ENCODE assay signal across 31 mouse cellular contexts in the genomic region with DNA sequence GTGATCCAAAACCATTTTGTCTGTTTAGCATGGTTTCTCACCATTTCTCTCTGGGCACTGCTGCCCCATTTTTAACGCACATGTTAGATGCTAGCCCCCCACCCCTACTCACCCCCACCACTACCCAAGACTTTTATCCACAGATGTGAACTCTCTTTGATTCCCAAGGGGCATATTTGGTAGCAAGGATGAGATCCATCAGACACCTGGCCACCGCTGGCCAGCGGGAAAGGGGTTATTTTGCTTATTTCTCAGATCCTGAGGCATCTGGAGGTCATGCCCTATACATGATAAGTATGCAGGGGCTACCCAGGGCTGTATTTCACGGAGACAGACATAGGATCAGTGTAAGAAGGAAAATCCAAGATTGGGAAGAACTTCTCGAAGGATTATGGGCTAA.
"Had no signal": no experiment of that assay in that cellular context is flagged by ENCODE, and none has a peak within 500 bp of the region (broad histone marks: within the 10 kb centered on the region; RNA-seq: fewer than 3 reads in every experiment).

No protein-coding gene starts in this region.

- H3K9me3 ChIP-seq: limb, embryonic 10.5 days; limb, embryonic 12.5 days; limb, embryonic 13.5 days; limb, embryonic 15.5 days; liver, embryonic 12.5 days; liver, embryonic 13.5 days; liver, embryonic 15.5 days; lung, embryonic 15.5 days; midbrain, embryonic 10.5 days; midbrain, embryonic 12.5 days; midbrain, embryonic 13.5 days; midbrain, embryonic 15.5 days; neural tube, embryonic 12.5 days had no signal

- H3K27ac ChIP-seq: left cerebral cortex, adult 2 months; limb, embryonic 10.5 days; limb, embryonic 12.5 days; limb, embryonic 13.5 days; limb, embryonic 15.5 days; liver, embryonic 12.5 days; liver, embryonic 13.5 days; liver, embryonic 14.5 days; liver, embryonic 15.5 days; lung, embryonic 15.5 days; macrophage; midbrain, embryonic 10.5 days; midbrain, embryonic 12.5 days; midbrain, embryonic 13.5 days; midbrain, embryonic 15.5 days; neural tube, embryonic 12.5 days had no signal

- H3K4me1 ChIP-seq: liver, embryonic 12.5 days; liver, embryonic 13.5 days; liver, embryonic 15.5 days; megakaryocyte, embryonic 14.5 days had no signal

- H3K36me3 ChIP-seq: limb, embryonic 10.5 days; limb, embryonic 12.5 days; limb, embryonic 13.5 days; limb, embryonic 15.5 days; liver, embryonic 12.5 days; liver, embryonic 13.5 days; liver, embryonic 15.5 days; lung, embryonic 15.5 days; midbrain, embryonic 10.5 days; midbrain, embryonic 12.5 days; midbrain, embryonic 13.5 days; midbrain, embryonic 15.5 days; neural tube, embryonic 12.5 days had no signal

- ATAC-seq: liver, embryonic 12.5 days; liver, postnatal 0 days; lung, postnatal 0 days; midbrain, embryonic 13.5 days; midbrain, embryonic 15.5 days; midbrain, embryonic 16.5 days had no signal

- H3K4me2 ChIP-seq: limb, embryonic 12.5 days; limb, embryonic 13.5 days; limb, embryonic 15.5 days; liver, embryonic 11.5 days; liver, embryonic 12.5 days; liver, embryonic 13.5 days; liver, embryonic 15.5 days; lung, embryonic 14.5 days; lung, embryonic 15.5 days; midbrain, embryonic 12.5 days; midbrain, embryonic 13.5 days; midbrain, embryonic 15.5 days; neural tube, embryonic 12.5 days had no signal

- H3K9ac ChIP-seq: limb, embryonic 12.5 days; limb, embryonic 13.5 days; limb, embryonic 15.5 days; liver, embryonic 12.5 days; liver, embryonic 13.5 days; liver, embryonic 14.5 days; liver, embryonic 15.5 days; liver, postnatal 0 days; lung, embryonic 14.5 days; lung, embryonic 15.5 days; midbrain, embryonic 12.5 days; midbrain, embryonic 13.5 days; midbrain, embryonic 15.5 days; neural tube, embryonic 12.5 days had no signal

- DNase-seq: left cerebral cortex, postnatal 4 days; liver; liver, embryonic 13.5 days; liver, postnatal 0 days; lung, adult 18-20 months; lung, adult 2 months; lung, embryonic 14.5 days; lung, postnatal 10 days; lung, postnatal 14 days; lung, postnatal 36 days; lung, postnatal 4 days had no signal

- H3K27me3 ChIP-seq: limb, embryonic 15.5 days; liver, embryonic 12.5 days; liver, embryonic 13.5 days; liver, embryonic 15.5 days; lung, embryonic 15.5 days; megakaryocyte, embryonic 14.5 days; neural tube, embryonic 12.5 days had no signal

- H3K4me3 ChIP-seq: left cerebral cortex, adult 2 months; limb, embryonic 10.5 days; limb, embryonic 12.5 days; limb, embryonic 13.5 days; limb, embryonic 15.5 days; liver, embryonic 12.5 days; liver, embryonic 13.5 days; liver, embryonic 15.5 days; lung, embryonic 15.5 days; megakaryocyte, embryonic 14.5 days; midbrain, embryonic 10.5 days; midbrain, embryonic 12.5 days; midbrain, embryonic 13.5 days; midbrain, embryonic 15.5 days; myocyte; neural tube, embryonic 12.5 days had no signal
